Mouse (Mus musculus): Measurements from ENCODE around the gene Rtn2. TPM values are rescaled to one million over a fixed set of nuclear protein-coding genes. Genes with fewer than 3 reads are reported as not detected.

Rtn2 gene
- total and polyA plus RNA-seq, 2 experiments, result 0.62 to 0.65 TPM

DNA sequence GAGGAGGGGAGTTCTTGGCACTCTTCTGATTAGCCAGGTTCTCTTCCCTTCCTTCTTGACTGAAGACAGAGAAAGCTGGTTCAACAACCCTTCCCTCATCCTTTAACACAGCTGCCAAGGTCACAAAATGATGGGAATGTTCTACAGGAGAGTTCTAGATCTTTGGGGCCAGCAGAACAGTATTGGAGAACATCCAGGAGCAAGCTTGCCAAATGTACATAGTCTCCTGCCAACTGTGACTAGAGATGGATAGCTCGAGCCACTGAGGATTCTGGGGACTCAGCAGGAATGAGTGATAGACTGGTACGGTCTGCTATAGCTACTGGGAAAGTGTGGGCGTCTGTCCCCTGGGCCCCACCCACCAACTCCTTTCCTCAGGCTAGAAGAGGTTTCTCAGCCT lies 24.1 kb upstream of the Rtn2 start:
- Histone ChIP-seq H3K36me3 (ENCODE audit: control insufficient read depth, insufficient read depth, low read length) (peaks cover 24% of the 10 kb centered on the region), H3K4me1 (ENCODE audit: control insufficient read depth, insufficient read depth, low read length) (no peaks in the 10 kb centered on the region), H3K27ac (replicated peaks; ENCODE audit: insufficient read depth, low read depth, low read length) (no peak overlapping the region), H3K9ac (ENCODE audit: low read depth, low read length) (no peak overlapping the region), H3K79me2 (ENCODE audit: control insufficient read depth, insufficient read depth, low read length) (no peaks in the 10 kb centered on the region), H3K4me3 (ENCODE audit: insufficient read depth, low read depth, low read length) (no peak overlapping the region), H3K27me3 (ENCODE audit: control insufficient read depth, insufficient read depth, low read length) (no peaks in the 10 kb centered on the region)
- TF ChIP-seq POLR2A (IDR thresholded peaks at IDR 0.05; ENCODE audit: extremely low read depth, insufficient read depth, low read length) (no peak), CTCF (IDR thresholded peaks at IDR 0.05; ENCODE audit: low read depth, low read length) (no peak)
- DNase-seq (ENCODE audit: extremely low read depth, low read depth, low spot score), result peak; percentile 62
- WGBS, result 12% methylated on average over 3 of the region's 3 CpGs

DNA sequence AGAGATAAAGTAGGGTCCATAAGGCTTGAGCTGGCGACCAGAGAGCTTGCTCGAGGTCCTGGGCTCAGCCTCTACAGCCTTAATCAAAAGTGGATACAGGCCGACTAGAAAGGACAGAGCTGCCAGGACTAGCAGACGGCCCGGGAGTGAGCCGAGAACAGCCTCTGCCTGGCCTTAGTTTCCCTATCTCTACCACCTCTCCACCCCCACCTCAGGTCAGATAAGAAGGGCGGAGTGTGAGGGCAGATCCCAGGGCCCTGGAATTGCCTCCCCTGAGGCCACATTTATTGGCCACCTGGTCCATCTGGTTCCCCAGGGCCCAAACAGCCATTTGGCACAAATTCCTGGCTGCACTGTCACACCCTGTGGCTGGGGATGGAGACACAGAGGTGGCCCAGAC lies 17.3 kb upstream of the Rtn2 start:
- peaks cover 10% of the 10 kb centered on the region; the same call in 1 of the 2 replicates for H3K36me3 ChIP-seq (ENCODE audit: control insufficient read depth, insufficient read depth, low read length)
- H3K4me1 ChIP-seq (ENCODE audit: control insufficient read depth, insufficient read depth, low read length), result peaks cover 6% of the 10 kb centered on the region; the same call in 1 of the 2 replicates

DNA sequence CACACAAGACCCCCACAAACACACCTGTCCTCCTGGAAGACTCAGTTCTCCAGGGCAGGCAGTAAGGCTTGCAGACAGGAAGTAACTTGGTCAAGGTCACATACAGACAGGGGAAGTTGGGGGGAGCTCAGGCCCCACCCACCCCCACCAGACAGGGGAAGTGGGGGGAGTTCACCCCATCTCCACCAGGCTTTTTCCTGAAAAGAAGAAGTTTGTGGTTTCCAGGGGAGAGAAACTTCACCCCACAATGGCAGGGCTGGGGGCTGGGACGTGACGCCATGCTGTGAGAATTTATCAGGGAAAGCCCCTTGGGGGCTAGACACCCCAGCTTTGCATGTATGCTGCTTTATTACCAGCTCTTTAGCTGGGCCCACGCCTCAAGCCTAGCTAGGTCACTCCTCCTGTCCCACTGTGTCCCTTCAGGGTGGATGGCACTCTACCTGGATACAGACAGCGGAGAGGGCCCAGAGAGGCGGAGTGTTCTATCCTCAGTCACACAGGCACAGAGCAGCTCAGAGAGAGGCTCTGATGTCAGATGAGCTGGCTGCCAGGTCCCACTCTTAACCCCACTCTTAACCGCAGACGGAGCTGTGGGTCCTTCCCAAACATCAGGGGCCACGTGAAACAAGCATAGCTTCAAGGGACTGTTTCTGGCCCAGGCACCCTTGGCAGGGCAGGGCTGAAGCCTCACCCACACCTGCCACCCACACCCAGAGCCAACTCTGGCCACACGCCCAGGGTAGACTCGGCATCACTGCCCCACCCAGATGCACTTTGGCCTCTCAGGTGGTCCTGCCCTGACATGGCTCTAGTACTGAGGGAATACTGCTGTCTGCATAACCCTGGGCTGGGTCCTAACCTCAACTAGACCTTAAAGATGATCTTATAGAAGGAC lies 16.2 kb upstream of the Rtn2 start:
- TF ChIP-seq CTCF (IDR thresholded peaks at IDR 0.05; ENCODE audit: low read depth, low read length) (no peak), POLR2A (IDR thresholded peaks at IDR 0.05; ENCODE audit: extremely low read depth, insufficient read depth, low read length) (no peak)
- H3K36me3 ChIP-seq (ENCODE audit: control insufficient read depth, insufficient read depth, low read length), result peaks cover 10% of the 10 kb centered on the region; the same call in 1 of the 2 replicates
- H3K9ac ChIP-seq (ENCODE audit: low read depth, low read length), result 0 out of 2 replicates have a peak overlapping the region, but pooled peaks have one; percentile 5
- WGBS, result 58% methylated on average over 10 of the region's 10 CpGs
- H3K79me2 ChIP-seq (ENCODE audit: control insufficient read depth, insufficient read depth, low read length), result peaks cover 27% of the 10 kb centered on the region
- DNase-seq (ENCODE audit: extremely low read depth, low read depth, low spot score), result peak; percentile 30
- peaks cover 6% of the 10 kb centered on the region; the same call in 1 of the 2 replicates for H3K4me1 ChIP-seq (ENCODE audit: control insufficient read depth, insufficient read depth, low read length)
- peak overlapping the region; percentile 3; the same call in 1 of the 2 replicates for H3K27ac ChIP-seq (replicated peaks; ENCODE audit: insufficient read depth, low read depth, low read length)
- H3K27me3 ChIP-seq (ENCODE audit: control insufficient read depth, insufficient read depth, low read length), result no peaks in the 10 kb centered on the region
- H3K4me3 ChIP-seq (ENCODE audit: insufficient read depth, low read depth, low read length), result no peak overlapping the region; the same call in 1 of the 2 replicates

More for the DNA sequence above, 17.3 kb upstream of the Rtn2 start:
- WGBS, result 79% methylated on average over 7 of the region's 7 CpGs
- no peak overlapping the region for H3K4me3 ChIP-seq (ENCODE audit: insufficient read depth, low read depth, low read length)
- peaks cover 21% of the 10 kb centered on the region for H3K79me2 ChIP-seq (ENCODE audit: control insufficient read depth, insufficient read depth, low read length)
- H3K9ac ChIP-seq (ENCODE audit: low read depth, low read length), result no peak overlapping the region
- no peaks in the 10 kb centered on the region for H3K27me3 ChIP-seq (ENCODE audit: control insufficient read depth, insufficient read depth, low read length)
- TF ChIP-seq CTCF (IDR thresholded peaks at IDR 0.05; ENCODE audit: low read depth, low read length), result no peak
- no peak for TF ChIP-seq POLR2A (IDR thresholded peaks at IDR 0.05; ENCODE audit: extremely low read depth, insufficient read depth, low read length)
- no peak for DNase-seq (ENCODE audit: extremely low read depth, low read depth, low spot score)
- H3K27ac ChIP-seq (replicated peaks; ENCODE audit: insufficient read depth, low read depth, low read length), result no peak overlapping the region

DNA sequence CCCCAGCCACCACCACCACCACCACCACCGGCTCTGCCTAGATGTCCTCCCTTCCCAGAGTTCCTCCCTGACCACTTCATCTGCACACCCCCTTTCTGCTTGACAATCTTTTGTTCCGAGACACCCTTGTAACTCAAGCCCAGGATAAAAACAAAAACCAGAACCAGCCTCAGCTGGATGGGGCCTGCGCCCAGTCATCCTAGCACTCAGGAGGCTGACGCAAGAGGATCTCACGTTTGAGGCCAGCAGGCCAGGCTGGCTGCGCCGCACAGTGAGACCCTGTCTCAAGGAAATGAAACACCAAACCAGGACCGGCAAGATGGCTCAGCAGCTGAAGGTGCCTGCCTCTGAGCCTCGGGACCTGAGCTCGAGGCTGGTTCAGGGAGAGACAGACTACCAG lies 15.4 kb upstream of the Rtn2 start:
- 63% methylated on average over 10 of the region's 10 CpGs for WGBS
- Histone ChIP-seq H3K79me2 (ENCODE audit: control insufficient read depth, insufficient read depth, low read length) (peaks cover 30% of the 10 kb centered on the region), H3K4me3 (ENCODE audit: insufficient read depth, low read depth, low read length) (no peak overlapping the region; the same call in 1 of the 2 replicates), H3K36me3 (ENCODE audit: control insufficient read depth, insufficient read depth, low read length) (peaks cover 7% of the 10 kb centered on the region; the same call in 1 of the 2 replicates), H3K27me3 (ENCODE audit: control insufficient read depth, insufficient read depth, low read length) (no peaks in the 10 kb centered on the region), H3K27ac (replicated peaks; ENCODE audit: insufficient read depth, low read depth, low read length) (peak overlapping the region; percentile 30; the same call in 1 of the 2 replicates), H3K9ac (ENCODE audit: low read depth, low read length) (peak overlapping the region; percentile 41), H3K4me1 (ENCODE audit: control insufficient read depth, insufficient read depth, low read length) (peaks cover 6% of the 10 kb centered on the region; the same call in 1 of the 2 replicates)
- no peak for TF ChIP-seq POLR2A (IDR thresholded peaks at IDR 0.05; ENCODE audit: extremely low read depth, insufficient read depth, low read length)
- TF ChIP-seq CTCF (IDR thresholded peaks at IDR 0.05; ENCODE audit: low read depth, low read length), result no peak
- DNase-seq (ENCODE audit: extremely low read depth, low read depth, low spot score), result no peak

DNA sequence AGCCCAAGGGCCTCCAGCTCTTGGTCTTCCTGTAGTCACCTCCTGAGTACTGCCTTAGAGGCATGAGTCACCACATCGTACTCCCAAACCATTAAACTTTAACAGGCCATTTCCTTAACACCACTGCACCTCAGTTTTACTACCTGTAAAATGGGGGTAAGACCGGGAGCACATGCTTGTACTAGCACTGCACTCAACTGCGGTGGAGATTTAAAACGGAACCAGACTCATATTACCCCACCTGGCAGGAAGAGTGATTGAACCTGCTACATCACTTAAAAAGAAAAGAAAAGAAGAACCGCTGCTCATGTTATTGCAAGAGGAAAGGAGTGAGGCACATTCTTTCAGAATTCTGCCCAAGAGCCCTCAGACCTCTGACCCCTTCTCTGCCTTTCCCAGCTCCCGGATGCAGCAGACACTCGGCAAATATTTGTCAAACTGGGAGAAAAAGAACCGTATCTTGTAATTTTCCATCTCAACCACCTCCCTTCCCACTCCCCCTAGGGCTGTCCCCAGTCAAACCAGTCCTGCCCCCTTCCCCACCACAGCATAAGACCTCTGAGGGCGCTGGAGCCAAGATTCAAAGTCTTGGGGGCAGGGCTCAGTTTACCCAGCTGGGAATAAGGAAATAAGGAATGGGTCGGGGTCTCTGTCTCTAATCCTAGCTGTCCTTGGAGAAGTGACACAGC lies 13.3 kb upstream of the Rtn2 start:
- TF ChIP-seq CTCF (IDR thresholded peaks at IDR 0.05; ENCODE audit: low read depth, low read length) (no peak), POLR2A (IDR thresholded peaks at IDR 0.05; ENCODE audit: extremely low read depth, insufficient read depth, low read length) (no peak)
- Histone ChIP-seq H3K27ac (replicated peaks; ENCODE audit: insufficient read depth, low read depth, low read length) (peak overlapping the region; percentile 68), H3K36me3 (ENCODE audit: control insufficient read depth, insufficient read depth, low read length) (0 out of 2 replicates have a peak, but pooled peaks cover 2% of the 10 kb centered on the region), H3K4me1 (ENCODE audit: control insufficient read depth, insufficient read depth, low read length) (peaks cover 6% of the 10 kb centered on the region; the same call in 1 of the 2 replicates), H3K79me2 (ENCODE audit: control insufficient read depth, insufficient read depth, low read length) (peaks cover 30% of the 10 kb centered on the region), H3K9ac (ENCODE audit: low read depth, low read length) (peak overlapping the region; percentile 33), H3K4me3 (ENCODE audit: insufficient read depth, low read depth, low read length) (peak overlapping the region; percentile 37), H3K27me3 (ENCODE audit: control insufficient read depth, insufficient read depth, low read length) (no peaks in the 10 kb centered on the region)
- DNase-seq (ENCODE audit: extremely low read depth, low read depth, low spot score), result peak; percentile 21
- 41% methylated on average over 10 of the region's 10 CpGs for WGBS
